Mouse (Mus musculus) heart, adult 2 months (tissue): ENCODE results near the gene Zfp786. TPM values are rescaled to one million over a fixed set of nuclear protein-coding genes. Genes with fewer than 3 reads are reported as not detected.

ENCODE experiments used
- DNase-seq, 2 experiments: peaks; one replicate each; pipeline ENCODE4 v3.0.0; 2021
- H3K27ac ChIP-seq: fragments of 200-600 bp; 2 replicates; pipeline ENCODE4 v1.8.1; 2022
- H3K27me3 ChIP-seq: fragments of 200-500 bp; 2 replicates; pipeline ENCODE4 v1.6.1; 2012; ENCODE audit warnings: mild to moderate bottlenecking, low read length, inconsistent platforms, mixed read lengths; ENCODE audit not compliant: control insufficient read depth, insufficient read depth
- H3K36me3 ChIP-seq: fragments of 200-500 bp; 2 replicates; pipeline ENCODE4 v1.6.1; 2012; ENCODE audit warnings: low read length, inconsistent platforms; ENCODE audit not compliant: control insufficient read depth, insufficient read depth
- H3K4me1 ChIP-seq: fragments of 200-500 bp; 2 replicates; pipeline ENCODE4 v1.6.1; 2011; ENCODE audit warnings: low read length; ENCODE audit not compliant: control insufficient read depth, insufficient read depth
- H3K4me3 ChIP-seq: fragments of 200-600 bp; 2 replicates; pipeline ENCODE4 v1.8.1; 2022
- H3K79me2 ChIP-seq: fragments of 200-500 bp; replicated peaks from 2 replicates; pipeline ENCODE4 v1.6.1; 2012; ENCODE audit warnings: mild to moderate bottlenecking, inconsistent platforms, low read length, moderate library complexity, mixed read lengths; ENCODE audit not compliant: control insufficient read depth, insufficient read depth
- H3K9ac ChIP-seq: fragments of 200-500 bp; 2 replicates; pipeline ENCODE4 v1.6.1; 2012; ENCODE audit warnings: low read depth, mild to moderate bottlenecking, control low read depth, inconsistent platforms, low read length, mixed read lengths
- CTCF ChIP-seq: fragments of 200-600 bp; IDR thresholded peaks from 2 replicates; pipeline ENCODE4 v1.8.1; 2022; ENCODE audit warnings: antibody characterized with exemption, mild to moderate bottlenecking, moderate library complexity
- EP300 ChIP-seq: fragments of 200-500 bp; IDR thresholded peaks from 2 replicates; pipeline ENCODE4 v1.6.1; 2011; ENCODE audit warnings: low read depth, low read length, control low read depth; ENCODE audit not compliant: insufficient read depth
- POLR2A ChIP-seq: fragments of 200-500 bp; IDR thresholded peaks from 2 replicates; pipeline ENCODE4 v1.6.1; 2011; ENCODE audit warnings: mild to moderate bottlenecking, low read depth, low read length, control low read depth; ENCODE audit not compliant: insufficient read depth
- WGBS: fragments of 180-500 bp; shearing (Covaris S2); methylation state at CpG from one replicate; pipeline ENCODE4 v1.1.7; 2018; 5-methylcytosine and 5-hydroxymethylcytosine counted together
- intact Hi-C: fragments of 180-260 bp; cut with DNase I; formaldehyde crosslinking; loops from one replicate; pipeline ENCODE4 v1.15.1; 2025
- polyA plus RNA-seq: library from polyadenylated mRNA; depleted of rRNA; stranded (reverse); fragments of >200 nt; gene quantifications from 2 replicates; pipeline ENCODE4 v1.2.3, GENCODE M21; 2012
- total RNA-seq, 2 experiments: library from RNA; stranded (reverse); gene quantifications; 2 replicates each; pipeline ENCODE4 v1.2.3; 2021

The Zfp786 gene
- total and polyA plus RNA-seq, 3 experiments = 0.20 to 0.78 (median 0.64) TPM

DNA sequence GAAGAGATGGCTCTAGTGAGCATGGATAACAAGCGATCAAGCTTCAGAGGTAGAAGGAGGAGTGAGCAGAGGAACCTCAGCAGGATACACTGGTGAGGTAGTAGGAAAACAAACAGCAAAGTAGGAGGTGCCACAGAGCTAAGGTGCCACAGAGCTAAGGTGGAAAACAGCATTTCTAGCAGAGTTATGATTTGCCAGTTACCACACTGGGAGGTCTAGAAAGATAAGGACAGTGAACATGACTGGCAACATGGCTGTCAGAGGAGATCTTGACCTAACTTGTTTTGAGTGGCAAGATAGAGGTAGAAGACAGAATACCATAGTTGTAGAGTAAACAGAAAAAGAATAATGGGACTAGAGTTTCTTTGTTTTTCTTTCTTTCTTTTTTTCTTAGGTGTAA is 11.7 kb upstream of the Zfp786 start:
- intact Hi-C loops = no loop called here
- Histone ChIP-seq H3K79me2 (peaks cover 4% of the 10 kb centered on the region), H3K4me1 (no peaks in the 10 kb centered on the region), H3K36me3 (peaks cover 4% of the 10 kb centered on the region), H3K4me3 (no peak overlapping the region), H3K27ac (no peak overlapping the region), H3K27me3 (no peaks in the 10 kb centered on the region), H3K9ac (no peak overlapping the region)
- TF ChIP-seq POLR2A (no peak), CTCF (no peak), EP300 (no peak)
- WGBS = 92% methylated on average over 1 of the region's 1 CpGs
- no peak for DNase-seq

- Histone ChIP-seq H3K4me3 (no peak overlapping the region), H3K4me1 (peaks cover 2% of the 10 kb centered on the region; the same call in 1 of the 2 replicates), H3K27ac (no peak overlapping the region), H3K9ac (no peak overlapping the region), H3K27me3 (no peaks in the 10 kb centered on the region), H3K36me3 (peaks cover 7% of the 10 kb centered on the region), H3K79me2 (peaks cover 4% of the 10 kb centered on the region)
- over 99% methylated on average over 2 of the region's 2 CpGs for WGBS
- TF ChIP-seq POLR2A (no peak), CTCF (no peak), EP300 (no peak)
- no peak for DNase-seq
- intact Hi-C loops = no loop called here
Observed at GRCm38 (mm10) chr6:47841831-47842230, 11.2 kb upstream of the Zfp786 start.

GRCm38 (mm10) chr6:47841077-47841476 is 10.4 kb upstream of the Zfp786 start:
- H3K27me3 ChIP-seq = no peaks in the 10 kb centered on the region
- H3K9ac ChIP-seq = no peak overlapping the region
- no peak overlapping the region for H3K27ac ChIP-seq
- no peak overlapping the region for H3K4me3 ChIP-seq
- intact Hi-C loops = no loop called here
- TF ChIP-seq EP300 = no peak
- TF ChIP-seq POLR2A = no peak
- TF ChIP-seq CTCF = no peak
- no peak for DNase-seq
- H3K36me3 ChIP-seq = peaks cover 7% of the 10 kb centered on the region
- H3K4me1 ChIP-seq = peaks cover 2% of the 10 kb centered on the region; the same call in 1 of the 2 replicates
- 96% methylated on average over 1 of the region's 1 CpGs for WGBS
- peaks cover 4% of the 10 kb centered on the region for H3K79me2 ChIP-seq

GRCm38 (mm10) chr6:47837630-47838029 is 7.0 kb upstream of the Zfp786 start:
- TF ChIP-seq CTCF (no peak), POLR2A (no peak), EP300 (no peak)
- intact Hi-C loops = loop anchor here (5.0 to 10.0 kb wide), 3 partner anchors 85 to 247 kb away; partner anchors contain the start of genes Zfp212, Zfp746 and Zfp777
- H3K4me3 ChIP-seq = no peak overlapping the region
- no peak for DNase-seq
- H3K27ac ChIP-seq = no peak overlapping the region
- peaks cover 4% of the 10 kb centered on the region for H3K79me2 ChIP-seq
- WGBS = 28% methylated on average over 2 of the region's 2 CpGs
- peaks cover 3% of the 10 kb centered on the region for H3K4me1 ChIP-seq
- peaks cover 7% of the 10 kb centered on the region for H3K36me3 ChIP-seq
- H3K27me3 ChIP-seq = no peaks in the 10 kb centered on the region
- H3K9ac ChIP-seq = no peak overlapping the region

DNA sequence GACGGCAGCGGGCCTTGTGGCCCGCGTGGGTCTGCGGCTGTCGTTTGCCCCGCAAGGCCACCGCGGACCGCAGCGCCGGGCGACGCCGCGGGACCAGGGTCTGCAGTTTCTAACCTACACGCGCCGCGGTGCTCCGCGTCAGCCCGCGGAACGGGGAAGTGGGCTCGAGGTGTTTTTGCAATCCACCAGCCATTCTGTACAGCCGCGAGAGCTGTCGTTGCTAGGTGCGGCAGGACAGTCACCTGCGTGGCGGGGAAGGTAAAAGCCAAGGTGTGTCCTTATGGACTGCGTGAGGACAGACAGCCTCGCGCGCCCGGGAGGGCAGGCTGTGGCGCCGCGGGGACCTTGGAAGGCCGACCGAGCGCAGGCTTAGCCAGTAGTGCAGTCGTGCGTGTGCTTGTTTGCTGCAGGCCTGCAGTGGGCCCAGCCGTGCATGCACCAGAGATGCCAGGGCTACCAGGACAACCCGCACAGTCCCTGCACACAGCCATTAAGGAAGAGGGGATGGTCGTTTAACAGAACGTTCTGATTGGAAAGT is 5.4 kb upstream of the Zfp786 start:
- intact Hi-C loops = loop anchor here (1.0 to 10.0 kb wide), 4 partner anchors 41 to 249 kb away; partner anchors contain the start of genes Zfp212, Zfp282, Zfp746 and Zfp777
- H3K4me1 ChIP-seq = peaks cover 3% of the 10 kb centered on the region
- peak in 1 of 2 experiments; percentile 60 for DNase-seq
- peaks cover 7% of the 10 kb centered on the region for H3K36me3 ChIP-seq
- H3K27me3 ChIP-seq = no peaks in the 10 kb centered on the region
- peak overlapping the region; percentile 79 for H3K27ac ChIP-seq
- peaks cover 1% of the 10 kb centered on the region; the same call in 1 of the 2 replicates for H3K79me2 ChIP-seq
- under 1% methylated on average over 49 of the region's 49 CpGs for WGBS
- H3K4me3 ChIP-seq = peak overlapping the region; percentile 77
- TF ChIP-seq CTCF (no peak), POLR2A (no peak), EP300 (no peak)
- H3K9ac ChIP-seq = peak overlapping the region; percentile 91

DNA sequence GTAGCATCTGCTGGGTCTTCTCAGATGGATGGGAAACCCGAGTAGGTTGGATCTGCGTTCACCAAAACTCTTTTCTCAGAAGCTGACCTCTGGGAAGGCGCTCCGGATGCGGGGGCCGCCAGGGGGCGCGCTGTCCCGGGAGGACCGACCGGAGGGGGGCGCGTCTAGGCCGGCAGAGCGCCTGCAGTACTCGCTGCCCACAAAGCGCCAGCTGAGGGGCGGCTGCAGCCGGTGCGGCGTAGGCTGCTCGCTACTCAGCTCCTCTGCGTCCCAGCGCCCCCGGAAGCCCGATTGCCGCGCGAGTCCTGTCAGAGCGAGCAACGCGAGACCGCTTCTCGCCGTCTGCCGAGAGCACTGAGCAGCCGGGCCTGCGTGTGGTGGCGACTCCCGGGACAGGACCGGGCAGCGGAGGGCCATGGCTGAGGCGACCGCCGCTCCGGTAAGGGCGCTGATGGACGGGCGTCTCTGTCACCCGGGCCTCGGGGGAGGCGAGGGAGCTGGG is 4.9 kb upstream of the Zfp786 start, which contains the start of gene Zfp398:
TSS of gene Zfp398 (plus strand) at position 180 of the 502 bp plus-strand sequence.
- no peak for TF ChIP-seq EP300
- TF ChIP-seq POLR2A = peak; percentile 68
- intact Hi-C loops = loop anchor here (1.0 to 10.0 kb wide), 4 partner anchors 42 to 249 kb away; partner anchors contain the start of genes Zfp212, Zfp282, Zfp746 and Zfp777

More for the DNA sequence above, 4.9 kb upstream of the Zfp786 start, which contains the start of gene Zfp398:
- Histone ChIP-seq H3K4me3 (peak within 1 kb of the TSS; percentile 77), H3K27me3 (no peaks in the 10 kb centered on the region), H3K27ac (peak within 1 kb of the TSS; percentile 79), H3K36me3 (peaks cover 7% of the 10 kb centered on the region), H3K4me1 (peaks cover 4% of the 10 kb centered on the region), H3K9ac (peak within 1 kb of the TSS; percentile 91), H3K79me2 (peaks cover 1% of the 10 kb centered on the region; the same call in 1 of the 2 replicates)
- WGBS = under 1% methylated on average over 52 of the region's 52 CpGs
- peak; percentile 96 to 98 for DNase-seq
